Mouse (Mus musculus): ENCODE data around the gene Nme9. TPM values are rescaled to one million over a fixed set of nuclear protein-coding genes. Genes with fewer than 3 reads are reported as not detected.

Nme9 gene
- total RNA-seq (2014; rRNA removed; ENCODE audit: low replicate concordance) (not detected in 2 replicates), polyA plus RNA-seq (2015; fragmentation: Nextera tagmentation; extraction: Ambion mirVana) (0.18 and 0.93 TPM in 2 replicates)

- no peaks in the 10 kb centered on the region for H3K4me1 ChIP-seq (ENCODE audit: control insufficient read depth, insufficient read depth)
- no peak within 1 kb of the TSS for H3K4me3 ChIP-seq (ENCODE audit: low read depth, low read length)
- no peak within 1 kb of the TSS for H3K4me2 ChIP-seq (ENCODE audit: low read depth, low read length)
- TF ChIP-seq CTCF (IDR thresholded peaks at IDR 0.05; ENCODE audit: low read depth): no peak
- no peak for TF ChIP-seq EP300 (IDR thresholded peaks at IDR 0.05; ENCODE audit: low read depth)
- H3K27me3 ChIP-seq (ENCODE audit: control insufficient read depth, insufficient read depth, low read length): peaks cover 10% of the 10 kb centered on the region
- no peak for DNase-seq (ENCODE audit: low spot score)
- H3K36me3 ChIP-seq (replicated peaks; ENCODE audit: control insufficient read depth, insufficient read depth, low read length): no peaks in the 10 kb centered on the region
- H3K27ac ChIP-seq (ENCODE audit: low read depth): no peak within 1 kb of the TSS
- no peak within 1 kb of the TSS for H3K9ac ChIP-seq (replicated peaks; ENCODE audit: low read depth, low read length)
- ATAC-seq (ENCODE audit: insufficient read depth, low read depth): no peak
- H3K9me3 ChIP-seq (replicated peaks; ENCODE audit: control insufficient read depth, low read length): no peaks in the 10 kb centered on the region
- WGBS: 8% methylated on average over 14 of the region's 14 CpGs
These were observed at the start of gene Nme9 for GRCm38 (mm10) chr9:99451161-99451560. Gene Nme9, plus strand, starts transcription at chr9:99451475.

- H3K36me3 ChIP-seq (replicated peaks; ENCODE audit: control insufficient read depth, insufficient read depth, low read length): no peaks in the 10 kb centered on the region; the same call in 1 of the 2 replicates
- TF ChIP-seq EP300 (IDR thresholded peaks at IDR 0.05; ENCODE audit: low read depth): no peak
- no peak for TF ChIP-seq CTCF (IDR thresholded peaks at IDR 0.05; ENCODE audit: low read depth)
- DNase-seq (ENCODE audit: low spot score): no peak
- H3K4me1 ChIP-seq (ENCODE audit: control insufficient read depth, insufficient read depth): peaks cover 11% of the 10 kb centered on the region
- 74% methylated on average over 3 of the region's 3 CpGs for WGBS
- no peak overlapping the region for H3K9ac ChIP-seq (replicated peaks; ENCODE audit: low read depth, low read length)
- H3K9me3 ChIP-seq (replicated peaks; ENCODE audit: control insufficient read depth, low read length): no peaks in the 10 kb centered on the region
- H3K27ac ChIP-seq (ENCODE audit: low read depth): no peak overlapping the region
- no peak overlapping the region for H3K4me3 ChIP-seq (ENCODE audit: low read depth, low read length)
- H3K27me3 ChIP-seq (ENCODE audit: control insufficient read depth, insufficient read depth, low read length): no peaks in the 10 kb centered on the region
- no peak overlapping the region for H3K4me2 ChIP-seq (ENCODE audit: low read depth, low read length)
- no peak for ATAC-seq (ENCODE audit: insufficient read depth, low read depth)
These were observed 42.0 kb upstream of the Nme9 start for GRCm38 (mm10) chr9:99409280-99409679.

- H3K4me3 ChIP-seq (ENCODE audit: low read depth, low read length): no peak overlapping the region
- H3K4me2 ChIP-seq (ENCODE audit: low read depth, low read length): no peak overlapping the region
- DNase-seq (ENCODE audit: low spot score): no peak
- H3K9me3 ChIP-seq (replicated peaks; ENCODE audit: control insufficient read depth, low read length): no peaks in the 10 kb centered on the region
- WGBS: 89% methylated on average over 5 of the region's 5 CpGs
- H3K27me3 ChIP-seq (ENCODE audit: control insufficient read depth, insufficient read depth, low read length): no peaks in the 10 kb centered on the region
- no peak for ATAC-seq (ENCODE audit: insufficient read depth, low read depth)
- H3K36me3 ChIP-seq (replicated peaks; ENCODE audit: control insufficient read depth, insufficient read depth, low read length): no peaks in the 10 kb centered on the region; the same call in 1 of the 2 replicates
- no peak overlapping the region for H3K27ac ChIP-seq (ENCODE audit: low read depth)
- no peak overlapping the region for H3K9ac ChIP-seq (replicated peaks; ENCODE audit: low read depth, low read length)
- TF ChIP-seq CTCF (IDR thresholded peaks at IDR 0.05; ENCODE audit: low read depth) (no peak), EP300 (IDR thresholded peaks at IDR 0.05; ENCODE audit: low read depth) (no peak)
- peaks cover 16% of the 10 kb centered on the region for H3K4me1 ChIP-seq (ENCODE audit: control insufficient read depth, insufficient read depth)
These were observed 40.2 kb upstream of the Nme9 start for GRCm38 (mm10) chr9:99411093-99411492.

- Histone ChIP-seq H3K4me1 (ENCODE audit: control insufficient read depth, insufficient read depth) (peaks cover 20% of the 10 kb centered on the region), H3K27me3 (ENCODE audit: control insufficient read depth, insufficient read depth, low read length) (no peaks in the 10 kb centered on the region), H3K36me3 (replicated peaks; ENCODE audit: control insufficient read depth, insufficient read depth, low read length) (no peaks in the 10 kb centered on the region; the same call in 1 of the 2 replicates), H3K9me3 (replicated peaks; ENCODE audit: control insufficient read depth, low read length) (no peaks in the 10 kb centered on the region), H3K4me3 (ENCODE audit: low read depth, low read length) (no peak overlapping the region), H3K27ac (ENCODE audit: low read depth) (no peak overlapping the region), H3K9ac (replicated peaks; ENCODE audit: low read depth, low read length) (no peak overlapping the region), H3K4me2 (ENCODE audit: low read depth, low read length) (no peak overlapping the region)
- no peak for DNase-seq (ENCODE audit: low spot score)
- ATAC-seq (ENCODE audit: insufficient read depth, low read depth): no peak
- 56% methylated on average over 4 of the region's 4 CpGs for WGBS
- TF ChIP-seq CTCF (IDR thresholded peaks at IDR 0.05; ENCODE audit: low read depth): no peak
- no peak for TF ChIP-seq EP300 (IDR thresholded peaks at IDR 0.05; ENCODE audit: low read depth)
These were observed 39.5 kb upstream of the Nme9 start for GRCm38 (mm10) chr9:99411785-99412184.

- Histone ChIP-seq H3K36me3 (replicated peaks; ENCODE audit: control insufficient read depth, insufficient read depth, low read length) (no peaks in the 10 kb centered on the region), H3K27ac (ENCODE audit: low read depth) (no peak overlapping the region), H3K4me3 (ENCODE audit: low read depth, low read length) (no peak overlapping the region), H3K4me1 (ENCODE audit: control insufficient read depth, insufficient read depth) (peaks cover 28% of the 10 kb centered on the region), H3K4me2 (ENCODE audit: low read depth, low read length) (no peak overlapping the region), H3K9me3 (replicated peaks; ENCODE audit: control insufficient read depth, low read length) (no peaks in the 10 kb centered on the region), H3K9ac (replicated peaks; ENCODE audit: low read depth, low read length) (no peak overlapping the region), H3K27me3 (ENCODE audit: control insufficient read depth, insufficient read depth, low read length) (no peaks in the 10 kb centered on the region)
- TF ChIP-seq CTCF (IDR thresholded peaks at IDR 0.05; ENCODE audit: low read depth) (no peak), EP300 (IDR thresholded peaks at IDR 0.05; ENCODE audit: low read depth) (no peak)
- WGBS: 84% methylated on average over 3 of the region's 3 CpGs
- ATAC-seq (ENCODE audit: insufficient read depth, low read depth) (no peak), DNase-seq (ENCODE audit: low spot score) (no peak)
These were observed 34.5 kb upstream of the Nme9 start for GRCm38 (mm10) chr9:99416809-99417208.

GRCm38 (mm10) chr9:99417288-99417846 lies 33.9 kb upstream of the Nme9 start:
- peaks cover 22% of the 10 kb centered on the region for H3K4me1 ChIP-seq (ENCODE audit: control insufficient read depth, insufficient read depth)
- no peaks in the 10 kb centered on the region for H3K27me3 ChIP-seq (ENCODE audit: control insufficient read depth, insufficient read depth, low read length)
- H3K27ac ChIP-seq (ENCODE audit: low read depth): no peak overlapping the region
- TF ChIP-seq EP300 (IDR thresholded peaks at IDR 0.05; ENCODE audit: low read depth): no peak
- no peak for TF ChIP-seq CTCF (IDR thresholded peaks at IDR 0.05; ENCODE audit: low read depth)
- no peaks in the 10 kb centered on the region for H3K36me3 ChIP-seq (replicated peaks; ENCODE audit: control insufficient read depth, insufficient read depth, low read length)
- no peak for ATAC-seq (ENCODE audit: insufficient read depth, low read depth)
- no peak for DNase-seq (ENCODE audit: low spot score)
- H3K9ac ChIP-seq (replicated peaks; ENCODE audit: low read depth, low read length): no peak overlapping the region
- no peaks in the 10 kb centered on the region for H3K9me3 ChIP-seq (replicated peaks; ENCODE audit: control insufficient read depth, low read length)
- 59% methylated on average over 4 of the region's 4 CpGs for WGBS
- no peak overlapping the region for H3K4me2 ChIP-seq (ENCODE audit: low read depth, low read length)
- no peak overlapping the region for H3K4me3 ChIP-seq (ENCODE audit: low read depth, low read length)

All from heart, postnatal 0 days (tissue).